Mouse (Mus musculus) CD8-positive naive resting alpha-beta T cell, adult 57 days (primary cell): ENCODE data around the gene Olfr15. TPM values are rescaled to one million over a fixed set of nuclear protein-coding genes. Genes with fewer than 3 reads are reported as not detected.

ENCODE experiments used
- total RNA-seq: library from RNA; stranded (reverse); gene quantifications from one replicate; pipeline ENCODE4 v1.2.4, GENCODE M21; 2023

Gene Olfr15
- total RNA-seq: not detected

DNA sequence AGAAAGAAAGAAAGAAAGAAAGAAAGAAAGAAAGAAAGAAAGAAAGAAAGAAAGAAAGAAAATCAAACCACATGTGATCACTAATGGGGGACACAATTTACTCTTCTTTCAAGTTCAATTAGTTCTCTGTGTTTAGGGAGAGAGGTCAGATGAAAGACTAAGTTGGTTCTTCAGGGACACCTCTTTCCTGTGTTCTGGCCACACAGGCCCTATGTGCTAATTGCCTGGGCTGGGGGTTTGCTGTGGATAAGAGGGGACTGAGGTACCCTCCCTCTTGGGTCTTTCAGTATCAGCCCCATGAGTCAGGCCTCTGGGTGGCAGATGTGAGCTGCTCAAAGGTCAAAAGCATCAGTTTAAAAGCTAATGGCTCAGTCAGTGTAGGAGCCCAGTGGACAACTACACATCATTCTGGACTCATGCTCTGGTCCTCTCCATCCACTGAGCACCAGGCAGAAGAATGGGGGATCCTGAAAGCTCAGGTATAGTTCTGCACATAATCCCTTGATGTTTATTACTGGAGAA lies at the start of gene Olfr15:
Gene Olfr15, plus strand, starts transcription at position 291 of the 522 bp plus-strand sequence.

DNA sequence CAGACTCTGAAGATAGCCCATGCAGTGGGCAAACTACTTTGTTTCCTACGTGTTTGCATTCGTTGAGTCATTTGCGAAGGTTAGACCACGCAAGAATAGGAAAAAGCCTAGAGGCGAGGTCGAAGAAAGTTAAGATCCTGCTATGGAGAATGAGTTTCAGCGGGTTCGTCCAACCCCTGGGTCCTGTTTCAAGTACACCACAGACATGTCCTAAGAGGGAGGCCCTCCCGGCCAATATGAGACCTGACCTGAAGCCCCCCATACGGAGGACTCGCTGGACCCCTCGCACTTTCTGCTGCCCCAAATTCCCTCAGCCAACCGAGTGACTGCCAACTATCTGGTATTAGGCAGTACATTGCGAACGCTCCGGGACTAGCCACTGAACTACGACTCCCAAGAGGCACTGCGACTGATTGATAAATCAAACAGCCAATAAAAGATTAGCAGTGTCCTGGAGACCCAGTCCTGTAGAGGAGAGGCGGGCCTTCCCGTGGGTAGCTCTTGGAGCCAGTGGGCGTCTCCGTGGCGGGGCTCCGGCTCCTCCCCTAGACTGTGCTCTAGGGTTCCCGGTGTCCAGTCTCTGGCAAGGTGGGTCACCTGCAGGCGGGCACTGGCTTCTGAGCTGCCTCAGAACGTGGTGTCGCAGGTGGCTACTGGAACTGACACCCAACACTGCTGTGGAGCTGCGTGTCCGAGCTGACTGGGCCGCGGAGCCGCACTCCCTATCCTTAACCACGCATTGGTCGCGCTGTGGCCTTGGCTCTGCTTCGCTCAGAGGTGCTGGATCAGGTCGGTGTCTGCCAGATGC lies 16.2 kb downstream of the Olfr15 start, which contains the start of gene Zfp174:
Gene Zfp174, plus strand, starts transcription at position 558 of the 808 bp plus-strand sequence.

DNA sequence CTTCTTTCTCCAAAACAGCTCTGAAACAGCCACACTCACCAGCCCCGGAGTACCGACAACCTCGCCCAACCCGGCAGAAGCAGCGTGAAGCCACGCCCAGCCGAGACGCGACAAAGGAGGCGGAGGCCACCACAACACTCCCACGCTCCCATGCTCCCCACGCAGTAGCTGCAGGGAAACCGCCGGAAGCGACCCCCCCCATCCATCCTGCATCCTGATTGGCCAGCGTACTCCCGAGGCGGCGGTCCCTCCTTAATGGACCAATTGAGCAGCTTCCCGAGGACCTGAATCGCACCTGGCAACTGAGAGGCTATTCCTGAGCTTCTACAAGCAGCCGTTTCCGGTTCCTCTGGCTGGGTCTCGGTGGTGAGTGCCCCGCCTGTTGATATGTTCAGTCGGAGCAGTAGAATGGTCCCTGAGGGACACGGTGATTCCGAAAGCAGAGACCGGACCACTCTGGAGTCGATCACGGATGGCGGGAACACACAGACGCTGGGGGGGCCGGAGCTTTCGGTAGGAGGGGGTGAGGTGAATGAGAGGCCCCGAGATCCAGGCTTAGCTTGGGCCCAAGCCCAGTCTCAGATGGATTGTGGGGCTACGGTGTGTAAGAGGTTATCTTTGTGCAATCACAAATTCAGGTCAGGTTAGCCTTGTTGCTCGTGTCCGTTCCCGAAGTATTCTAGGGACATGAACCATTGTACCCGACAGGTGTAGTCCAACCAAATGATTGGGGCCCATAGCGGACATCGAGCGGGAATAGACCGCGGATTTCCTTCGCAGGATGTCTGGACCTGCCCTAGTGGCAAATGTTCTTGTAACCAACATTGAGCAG lies 41.8 kb downstream of the Olfr15 start, which contains the start of gene Naa60:
Gene Naa60, plus strand, starts transcription at position 160 of the 832 bp plus-strand sequence.

DNA sequence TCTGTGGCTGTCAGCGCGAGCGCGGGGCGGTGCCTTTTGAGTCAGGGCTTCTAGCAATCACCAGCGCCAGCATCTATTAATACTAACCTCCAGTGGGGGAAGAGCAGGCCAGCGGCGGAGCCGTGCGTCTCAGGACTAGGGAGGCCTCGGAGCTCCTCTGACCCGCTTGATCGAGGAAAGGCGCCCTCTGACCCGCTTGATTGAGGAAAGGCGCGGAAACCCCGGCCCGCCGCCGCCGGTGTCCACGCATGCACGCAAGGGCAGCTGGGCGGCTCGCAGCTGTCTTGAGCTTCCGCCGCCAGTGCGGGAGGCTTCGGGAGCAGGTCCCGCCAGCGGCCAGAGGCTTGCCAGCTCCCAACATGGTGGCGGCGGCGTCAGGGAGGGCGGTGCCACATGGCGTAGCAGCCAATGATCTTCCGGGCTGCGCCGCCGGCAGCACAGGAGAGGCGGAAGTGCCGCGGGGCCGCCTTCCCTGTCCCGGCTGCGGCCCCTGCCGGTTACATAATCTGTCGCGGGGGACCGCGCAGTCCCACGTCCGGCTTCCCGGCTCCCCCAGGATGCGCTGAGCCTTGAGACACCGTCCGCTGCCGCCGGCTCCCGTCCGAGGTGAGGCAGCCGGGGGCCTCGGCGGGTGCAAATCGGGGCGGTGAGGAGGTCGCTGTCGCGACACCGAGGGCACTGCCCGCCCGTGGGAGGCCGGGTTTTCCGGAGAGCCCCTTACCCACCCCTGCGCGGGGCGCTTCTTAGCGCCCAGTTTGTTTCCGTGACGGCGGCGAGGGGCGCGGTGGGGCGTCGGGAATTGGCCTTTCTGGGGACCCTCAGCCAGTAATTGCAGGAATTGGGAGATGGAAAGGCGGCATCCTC lies 53.8 kb downstream of the Olfr15 start, which contains the start of the genes Zfp597 and Gm20695:
Gene Zfp597, minus strand, starts transcription at position 361 of the 864 bp plus-strand sequence.
Gene Gm20695, plus strand, starts transcription at position 448 of the 864 bp plus-strand sequence.

Other genes starting within 250 kb of the Olfr15 start
- gene Olfr161, start 239.8 kb upstream of the Olfr15 start, total RNA-seq: not detected
- gene Mefv, start 112.8 kb upstream of the Olfr15 start, total RNA-seq: not detected
- gene Zfp263, start 86.8 kb upstream of the Olfr15 start, total RNA-seq: 47.2 TPM
- gene Zfp174, start 16.4 kb downstream of the Olfr15 start, total RNA-seq: 0.46 TPM
- 77.1 TPM for gene Naa60, start 41.5 kb downstream of the Olfr15 start, total RNA-seq
- gene Zfp597, start 53.7 kb downstream of the Olfr15 start, total RNA-seq: 27.0 TPM
- not detected for gene Gm20695, start 53.8 kb downstream of the Olfr15 start, total RNA-seq
- gene 1700037C18Rik, start 77.8 kb downstream of the Olfr15 start, total RNA-seq: 5.6 TPM
- gene Cluap1, start 77.9 kb downstream of the Olfr15 start, total RNA-seq: 24.6 TPM
- gene Nlrc3, start 145.8 kb downstream of the Olfr15 start, total RNA-seq: 108 TPM
- gene Slx4, start 172.9 kb downstream of the Olfr15 start, total RNA-seq: 86.6 TPM
- gene Dnase1, start 206.1 kb downstream of the Olfr15 start, total RNA-seq: not detected
- 77.5 TPM for gene Trap1, start 246.9 kb downstream of the Olfr15 start, total RNA-seq